Mouse (Mus musculus) heart, adult 18-20 months (tissue): ENCODE measurements around the gene Ksr2. TPM values are rescaled to one million over a fixed set of nuclear protein-coding genes. Genes with fewer than 3 reads are reported as not detected.
A peak's percentile ranks its signal among the peaks of the same experiment; 100 is the strongest.

Source experiments
- DNase-seq, 2 experiments: peaks; one replicate each; pipeline ENCODE4 v3.0.0; 2021 to 2022; ENCODE audit warnings: mixed read lengths in 1 of 2
- total RNA-seq, 2 experiments: library from RNA; stranded (reverse); gene quantifications; 2 replicates each; pipeline ENCODE4 v1.2.3; 2021

The Ksr2 gene
- total RNA-seq, 2 experiments from 2014 or later = 0.07 to 0.10 TPM

DNA sequence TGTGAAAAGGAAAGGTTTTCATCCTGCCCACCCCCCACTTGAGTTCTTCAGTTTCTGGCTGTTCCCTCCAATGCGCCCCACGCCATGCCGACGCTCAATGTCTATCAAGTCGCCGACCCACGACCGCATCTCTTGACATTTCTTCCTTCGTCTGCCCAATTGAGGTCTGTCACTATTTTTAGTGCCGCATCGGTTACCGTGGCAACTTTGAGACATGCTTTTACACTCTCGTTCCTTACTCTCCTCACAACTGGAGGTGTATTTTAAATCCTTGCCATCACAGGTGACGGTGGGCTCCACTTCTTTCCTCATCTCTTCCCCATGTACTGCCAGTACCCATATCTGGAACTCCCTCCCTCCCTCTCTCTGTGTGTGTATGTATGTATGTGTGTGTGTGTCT, 378.1 kb downstream of the Ksr2 start:
- DNase-seq = no peak

DNA sequence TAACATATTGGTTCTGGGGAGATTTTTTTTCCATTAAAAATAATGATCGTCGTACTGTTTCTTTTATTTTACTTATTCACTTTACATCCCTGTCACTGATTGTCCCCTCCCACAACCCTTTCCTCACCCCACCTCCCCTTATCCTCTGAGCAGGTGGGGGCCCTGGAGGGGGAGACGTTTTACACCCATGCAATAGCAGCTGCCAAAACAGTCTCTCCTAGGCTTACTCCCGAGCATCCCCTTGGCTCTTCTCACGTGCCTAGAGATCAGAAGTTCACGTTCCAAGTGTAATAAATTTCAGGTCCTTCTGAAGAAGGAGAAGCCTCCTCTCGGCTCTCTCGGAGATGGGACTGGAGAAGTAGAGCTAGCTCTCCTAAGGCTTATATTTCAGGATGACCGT, 387.0 kb downstream of the Ksr2 start:
- DNase-seq = no peak

DNA sequence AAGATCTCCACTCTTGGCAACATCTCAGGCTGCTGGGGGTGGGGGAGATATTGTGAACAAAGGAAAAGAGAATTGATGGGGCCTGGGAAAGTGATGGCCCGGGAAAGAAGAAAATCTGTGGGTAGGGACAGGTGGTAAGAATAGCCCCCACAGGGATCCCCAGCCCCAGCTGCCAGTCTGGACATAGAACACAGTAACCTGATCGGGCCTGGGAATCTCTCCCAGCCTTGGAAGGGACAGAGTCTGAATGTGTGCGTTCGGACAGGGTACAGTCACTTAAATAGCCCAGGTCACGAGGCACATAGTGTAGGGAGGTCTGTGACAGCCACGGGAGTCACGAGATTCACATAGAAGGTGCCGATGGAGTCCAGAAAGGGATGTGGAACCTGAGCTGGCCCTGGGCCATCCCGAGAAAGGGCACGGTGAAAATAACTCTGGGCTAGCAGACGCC, 388.3 kb downstream of the Ksr2 start:
- DNase-seq = peak; percentile 56 to 60

DNA sequence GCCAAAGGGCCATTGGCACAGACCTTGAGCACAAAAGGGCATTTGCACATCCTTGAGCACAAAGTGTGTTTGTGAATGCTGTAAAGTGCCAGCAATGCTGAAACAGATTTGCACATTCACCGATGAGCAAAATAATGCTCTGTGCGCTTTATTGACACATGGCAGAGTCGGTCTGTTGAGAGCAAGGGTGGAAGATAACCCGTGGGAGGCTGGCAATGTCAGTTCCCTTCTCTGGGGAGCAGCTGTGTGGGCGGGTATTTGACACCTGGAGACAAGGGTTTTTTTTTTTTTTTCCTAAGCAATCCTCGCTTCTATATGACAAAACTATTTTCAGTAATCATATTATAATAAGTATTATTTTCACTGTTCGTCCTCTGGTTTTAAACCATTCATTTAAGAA, 389.8 kb downstream of the Ksr2 start:
- DNase-seq = no peak

DNA sequence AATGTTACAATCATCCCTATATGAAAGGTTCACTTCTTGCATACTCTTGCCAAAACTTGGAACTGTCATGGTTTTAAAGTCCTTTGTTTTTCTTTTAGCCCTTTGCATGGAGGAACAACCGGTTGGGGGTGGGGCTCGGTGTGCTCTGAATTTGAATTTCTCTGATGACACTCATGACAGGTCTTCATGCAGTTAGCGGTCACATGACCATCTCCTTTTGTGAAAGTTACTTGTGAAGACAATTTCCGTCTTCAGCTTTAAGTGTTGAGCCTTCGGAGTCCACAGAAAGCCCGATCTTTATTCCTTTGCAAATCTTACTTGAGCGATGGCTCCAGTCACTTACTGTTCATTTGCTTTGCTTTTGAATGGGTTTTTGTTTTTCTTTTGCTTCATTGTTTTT, 397.1 kb downstream of the Ksr2 start:
- DNase-seq = no peak

DNA sequence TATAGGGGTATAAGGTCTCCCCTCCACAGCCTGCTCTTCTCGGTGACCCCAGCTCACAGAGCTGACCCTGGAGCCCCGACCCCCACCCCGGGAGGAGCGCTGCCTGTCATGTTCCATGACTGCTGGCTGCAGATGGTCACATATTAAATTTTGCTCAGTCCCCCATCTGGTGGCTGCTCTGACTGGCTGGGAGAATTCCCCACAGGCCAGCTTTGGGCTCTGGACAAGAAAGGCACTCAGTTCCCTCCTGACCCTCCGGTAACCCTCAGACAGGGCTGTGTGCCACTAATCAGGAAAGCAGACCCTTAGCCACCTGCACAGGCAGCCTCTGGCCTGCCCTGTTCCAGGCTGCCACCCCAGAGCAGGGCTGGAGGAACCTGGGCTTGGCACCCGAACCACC, 405.0 kb downstream of the Ksr2 start:
- no peak for DNase-seq

DNA sequence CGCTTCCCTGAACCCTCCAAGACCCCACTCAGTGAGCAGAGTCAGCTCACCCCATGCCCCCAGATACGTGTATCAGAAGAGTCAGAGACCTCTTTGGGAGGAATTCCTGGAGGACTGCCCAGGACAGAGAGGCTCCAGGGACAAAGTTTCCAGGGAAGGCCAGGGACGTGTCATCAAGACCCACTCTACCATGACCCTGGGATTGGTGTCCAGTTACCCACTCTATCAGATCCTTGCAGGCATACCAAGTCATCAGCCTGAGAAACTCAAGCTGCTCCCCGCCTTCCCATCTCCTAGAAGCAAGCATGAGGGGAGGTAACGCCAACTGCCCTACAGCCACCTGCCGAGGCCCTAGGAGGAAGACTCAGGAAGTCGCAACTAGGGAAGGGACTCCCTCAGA, 406.6 kb downstream of the Ksr2 start:
- no peak for DNase-seq

DNA sequence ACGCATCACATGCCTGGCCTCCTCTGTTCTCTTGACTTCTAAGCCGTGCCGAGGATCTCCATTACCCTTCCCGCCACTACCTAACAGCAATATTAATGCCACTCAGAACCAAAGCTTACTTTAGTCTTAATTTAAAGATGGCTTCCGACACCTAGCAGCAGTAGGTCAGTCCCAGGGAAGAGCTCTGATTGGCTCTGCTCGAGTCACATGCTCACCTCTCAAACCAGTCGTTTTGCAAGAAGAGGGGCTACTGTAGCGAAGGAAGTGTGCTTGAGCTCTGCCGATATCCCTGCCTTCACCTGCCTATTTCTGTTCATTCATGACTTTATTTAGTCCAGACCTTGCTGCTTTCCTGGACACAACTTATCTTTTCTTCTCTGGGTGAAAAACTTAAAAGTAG, 410.0 kb downstream of the Ksr2 start:
- DNase-seq = no peak

DNA sequence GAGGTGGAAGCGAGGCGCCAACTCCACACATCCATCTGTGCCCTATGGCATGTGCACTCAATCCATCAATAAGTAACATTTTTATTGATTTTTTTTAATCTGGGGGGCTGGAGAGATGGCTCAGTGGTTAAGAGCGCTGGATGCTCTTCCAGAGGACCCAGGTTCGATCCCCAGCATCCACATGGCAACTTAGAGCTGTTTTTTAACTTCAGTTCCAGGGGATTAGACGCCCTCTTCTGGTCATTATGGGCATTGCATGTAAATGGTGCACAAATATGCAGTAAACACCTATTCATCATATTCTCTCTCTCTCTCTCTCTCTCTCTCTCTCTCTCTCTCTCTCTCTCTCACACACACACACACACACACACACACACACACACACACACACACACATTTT, 410.7 kb downstream of the Ksr2 start:
- no peak for DNase-seq

Other genes starting within 250 kb of the Ksr2 start
- gene Pebp1, start 126.4 kb upstream of the Ksr2 start, total RNA-seq = 100 to 1,000 TPM; 475 to 528 TPM
- 1 to 10 TPM; 7.2 to 7.7 TPM for gene Vsig10, start 94.9 kb upstream of the Ksr2 start, total RNA-seq
- gene Wsb2, start 56.7 kb upstream of the Ksr2 start, total RNA-seq = 100 to 1,000 TPM in 1 of 2 experiments, 10 to 100 TPM in 1; 95.7 to 123 TPM
- gene Rfc5, start 25.0 kb upstream of the Ksr2 start, total RNA-seq = 1 to 10 TPM; 2.4 to 4.0 TPM